21 mouse cellular contexts compared by ENCODE assay signal in the genomic region with DNA sequence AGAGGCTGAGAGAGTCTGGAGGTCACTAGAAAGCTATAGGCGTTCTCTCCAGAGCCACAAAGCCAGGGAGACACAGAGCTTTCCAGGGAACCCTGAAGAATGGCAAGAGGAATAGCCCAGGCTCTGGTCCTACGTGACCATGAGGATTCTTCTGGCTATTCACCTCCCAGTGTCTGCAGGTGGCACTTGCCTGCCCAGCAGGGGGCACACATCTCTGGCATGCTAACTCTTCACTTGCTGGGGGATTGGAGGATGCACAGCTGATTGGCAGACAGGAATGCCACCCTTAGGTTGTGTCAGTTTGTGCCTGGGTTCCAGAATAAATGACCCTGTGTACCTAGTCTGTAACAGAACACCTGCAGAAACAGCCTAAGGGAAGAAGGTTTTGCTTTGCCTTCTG.
DNase-seq lines count a peak whose midpoint lies in the region; ATAC-seq and TF ChIP-seq lines count a peak whose summit lies in the region.
"Had no signal": no experiment of that assay in that cellular context is flagged by ENCODE, and none has a peak within 500 bp of the region (broad histone marks: within the 10 kb centered on the region; RNA-seq: fewer than 3 reads in every experiment).

No protein-coding gene starts in this region.

- no peak overlapping the region for H3K4me2 ChIP-seq in heart, embryonic 14.5 days (ENCODE audit: low read length)
- H3K4me2 ChIP-seq in midbrain, embryonic 11.5 days: no peak overlapping the region
- H3K4me2 ChIP-seq in midbrain, embryonic 15.5 days: no peak overlapping the region
- no peak overlapping the region for H3K4me2 ChIP-seq in stomach, postnatal 0 days (replicated peaks; ENCODE audit: low read depth)
- H3K4me2 ChIP-seq: embryonic facial prominence, embryonic 15.5 days; forebrain, embryonic 15.5 days; heart, embryonic 12.5 days; hindbrain, embryonic 15.5 days had no signal

- H3K36me3 ChIP-seq in heart, embryonic 14.5 days (ENCODE audit: control insufficient read depth, insufficient read depth, low read length): no peaks in the 10 kb centered on the region
- no peaks in the 10 kb centered on the region for H3K36me3 ChIP-seq in midbrain, embryonic 11.5 days (ENCODE audit: control insufficient read depth, insufficient read depth, low read length)
- no peaks in the 10 kb centered on the region for H3K36me3 ChIP-seq in midbrain, embryonic 15.5 days (replicated peaks)
- H3K36me3 ChIP-seq in stomach, postnatal 0 days (ENCODE audit: control insufficient read depth, insufficient read depth, low read length): no peaks in the 10 kb centered on the region
- H3K36me3 ChIP-seq: embryonic facial prominence, embryonic 15.5 days; forebrain, embryonic 15.5 days; G1E; heart, embryonic 12.5 days; hindbrain, embryonic 15.5 days had no signal

- TF ChIP-seq CTCF in layer of hippocampus, adult 2 months (conservative IDR thresholded peaks at IDR 0.05): peak; percentile 56
- TF ChIP-seq CTCF in stomach, postnatal 0 days (IDR thresholded peaks at IDR 0.05; ENCODE audit: low read depth): peak; percentile 19; the same call in 1 of the 2 replicates

- peak; percentile 35; the same call in 1 of the 2 replicates for ATAC-seq in heart, embryonic 14.5 days (ENCODE audit: insufficient number of reproducible peaks, insufficient read depth, low FRiP score, low read depth)
- ATAC-seq in midbrain, embryonic 11.5 days (ENCODE audit: low FRiP score): no peak
- ATAC-seq in midbrain, embryonic 15.5 days (replicated peaks): no peak
- ATAC-seq in stomach, postnatal 0 days (ENCODE audit: low FRiP score, low TSS enrichment): no peak
- ATAC-seq: forebrain, embryonic 15.5 days had no signal

- no peak overlapping the region for H3K4me3 ChIP-seq in heart, embryonic 14.5 days (ENCODE audit: control insufficient read depth in 1 of 2, insufficient read depth in 1 of 2, low read depth in 1 of 2, low read length in 2 of 2)
- H3K4me3 ChIP-seq in layer of hippocampus, adult 2 months: no peak overlapping the region
- no peak overlapping the region for H3K4me3 ChIP-seq in midbrain, embryonic 11.5 days (ENCODE audit: low read depth, low read length)
- H3K4me3 ChIP-seq in midbrain, embryonic 15.5 days: no peak overlapping the region
- H3K4me3 ChIP-seq in stomach, postnatal 0 days (ENCODE audit: low read depth, low read length): no peak overlapping the region
- H3K4me3 ChIP-seq: embryonic facial prominence, embryonic 15.5 days; erythroblast, embryonic 14.5 days; forebrain, embryonic 15.5 days; heart, adult 2 months; heart, embryonic 12.5 days; hindbrain, embryonic 15.5 days had no signal

- no peak overlapping the region for H3K27ac ChIP-seq in heart, embryonic 14.5 days (replicated peaks in 1 of 2; ENCODE audit: control insufficient read depth in 1 of 2, insufficient read depth in 1 of 2, low read depth in 2 of 2, low read length in 2 of 2)
- no peak overlapping the region for H3K27ac ChIP-seq in layer of hippocampus, adult 2 months
- H3K27ac ChIP-seq in midbrain, embryonic 11.5 days (ENCODE audit: low read depth, low read length): no peak overlapping the region
- no peak overlapping the region for H3K27ac ChIP-seq in midbrain, embryonic 15.5 days
- H3K27ac ChIP-seq in stomach, postnatal 0 days (replicated peaks): no peak overlapping the region
- H3K27ac ChIP-seq: embryonic facial prominence, embryonic 15.5 days; forebrain, embryonic 15.5 days; heart, adult 2 months; hindbrain, embryonic 15.5 days had no signal

- 63% methylated on average over 2 of the region's 2 CpGs for WGBS in heart, embryonic 14.5 days
- WGBS in midbrain, embryonic 11.5 days: 66% methylated on average over 2 of the region's 2 CpGs
- WGBS in midbrain, embryonic 15.5 days: 77% methylated on average over 2 of the region's 2 CpGs
- WGBS in stomach, postnatal 0 days: 64% methylated on average over 2 of the region's 2 CpGs

- H3K4me1 ChIP-seq in heart, embryonic 14.5 days (ENCODE audit: control insufficient read depth in 2 of 2, insufficient read depth in 2 of 2, low read length in 2 of 2): no peaks in the 10 kb centered on the region
- H3K4me1 ChIP-seq in midbrain, embryonic 11.5 days (ENCODE audit: control insufficient read depth, insufficient read depth, low read length): no peaks in the 10 kb centered on the region
- H3K4me1 ChIP-seq in midbrain, embryonic 15.5 days: no peaks in the 10 kb centered on the region
- no peaks in the 10 kb centered on the region for H3K4me1 ChIP-seq in stomach, postnatal 0 days (replicated peaks; ENCODE audit: control insufficient read depth, insufficient read depth)
- H3K4me1 ChIP-seq: embryonic facial prominence, embryonic 15.5 days; forebrain, embryonic 15.5 days; heart, embryonic 12.5 days; hindbrain, embryonic 15.5 days had no signal

- no peaks in the 10 kb centered on the region for H3K9me3 ChIP-seq in heart, embryonic 14.5 days (ENCODE audit: control insufficient read depth, low read length)
- no peaks in the 10 kb centered on the region for H3K9me3 ChIP-seq in midbrain, embryonic 11.5 days (ENCODE audit: control insufficient read depth, low read length)
- no peaks in the 10 kb centered on the region for H3K9me3 ChIP-seq in midbrain, embryonic 15.5 days
- H3K9me3 ChIP-seq in stomach, postnatal 0 days (ENCODE audit: control insufficient read depth, low read length): no peaks in the 10 kb centered on the region
- H3K9me3 ChIP-seq: embryonic facial prominence, embryonic 15.5 days; forebrain, embryonic 15.5 days; heart, embryonic 12.5 days; hindbrain, embryonic 15.5 days had no signal

- no peak for DNase-seq in heart, adult 18-20 months
- DNase-seq in layer of hippocampus, adult 2 months (ENCODE audit: low spot score in 2 of 2): no peak
- no peak for DNase-seq in layer of hippocampus, postnatal 14 days (ENCODE audit: low spot score in 2 of 2)
- DNase-seq in midbrain, embryonic 11.5 days (ENCODE audit: low spot score, missing footprints): peak; percentile 35
- DNase-seq in stomach, postnatal 0 days (ENCODE audit: low spot score): no peak
- DNase-seq in MN1 (ENCODE audit: low spot score): no peak
- DNase-seq: adrenal gland, postnatal 10 days; cerebellum, adult 11 months; cerebellum, adult 9-10 months; embryo, embryonic 11 days; gastrocnemius, postnatal 36 days; heart, adult 2 months; heart, postnatal 36 days had no signal

- no peak for TF ChIP-seq EP300 in stomach, postnatal 0 days (optimal IDR thresholded peaks at IDR 0.05)

- no peaks in the 10 kb centered on the region for H3K27me3 ChIP-seq in heart, embryonic 14.5 days (ENCODE audit: control insufficient read depth, insufficient read depth, low read length)
- H3K27me3 ChIP-seq in midbrain, embryonic 11.5 days (ENCODE audit: control insufficient read depth, insufficient read depth, low read length): no peaks in the 10 kb centered on the region
- no peaks in the 10 kb centered on the region for H3K27me3 ChIP-seq in midbrain, embryonic 15.5 days (replicated peaks)
- no peaks in the 10 kb centered on the region for H3K27me3 ChIP-seq in stomach, postnatal 0 days (ENCODE audit: control insufficient read depth, insufficient read depth, low read length)
- H3K27me3 ChIP-seq: embryonic facial prominence, embryonic 15.5 days; forebrain, embryonic 15.5 days; heart, embryonic 12.5 days; hindbrain, embryonic 15.5 days had no signal

- H3K9ac ChIP-seq in heart, embryonic 14.5 days (ENCODE audit: low read length): no peak overlapping the region
- no peak overlapping the region for H3K9ac ChIP-seq in midbrain, embryonic 11.5 days (ENCODE audit: low read length)
- no peak overlapping the region for H3K9ac ChIP-seq in midbrain, embryonic 15.5 days
- no peak overlapping the region for H3K9ac ChIP-seq in stomach, postnatal 0 days (ENCODE audit: low read length)
- H3K9ac ChIP-seq: embryonic facial prominence, embryonic 15.5 days; forebrain, embryonic 15.5 days; heart, embryonic 12.5 days; hindbrain, embryonic 15.5 days had no signal
